7 mouse cellular contexts compared by ENCODE assay signal in the genomic region with DNA sequence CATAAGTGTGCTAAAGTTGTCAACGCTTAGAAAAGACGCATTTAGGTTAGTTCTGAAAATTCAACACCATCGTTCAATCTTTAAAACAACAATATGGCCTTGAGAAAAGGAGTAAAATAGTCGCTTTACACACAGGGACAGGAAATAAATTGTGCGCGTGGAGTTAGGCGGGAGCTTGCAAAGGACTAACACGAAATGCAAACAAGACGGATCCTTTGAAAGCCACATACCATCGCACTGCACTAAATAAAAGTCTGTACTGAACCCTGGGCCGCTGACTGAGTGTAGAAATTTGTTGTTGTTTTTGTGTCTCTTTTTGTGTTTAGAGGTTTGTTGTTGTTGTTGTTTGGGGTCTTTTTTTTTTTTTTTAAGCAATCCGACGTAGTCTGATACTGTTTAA.
DNase-seq lines count a peak whose midpoint lies in the region; ATAC-seq and TF ChIP-seq lines count a peak whose summit lies in the region.

No protein-coding gene starts in this region.

- peak overlapping the region; percentile 87; the same call in 1 of the 2 replicates for H3K9ac ChIP-seq in ES-E14 (ENCODE audit: insufficient read depth, low read depth, low read length, poor library complexity, severe bottlenecking)
- H3K9ac ChIP-seq in liver, embryonic 14.5 days (replicated peaks), result no peak overlapping the region; the same call in 1 of the 2 replicates

- no peak for ATAC-seq in liver, embryonic 14.5 days (ENCODE audit: insufficient read depth)

- H3K4me2 ChIP-seq in liver, embryonic 14.5 days (ENCODE audit: low read depth), result peak overlapping the region; percentile 73

- no peak for DNase-seq in ES-E14 (ENCODE audit: low read depth, low spot score)
- peak; percentile 18 for DNase-seq in hindbrain, embryonic 10.5 days (ENCODE audit: low spot score)
- no peak for DNase-seq in liver, embryonic 14.5 days (ENCODE audit: low read depth in 3 of 3, low spot score in 3 of 3)
- no peak for DNase-seq in frontal cortex, postnatal 14 days (ENCODE audit: low spot score in 2 of 2)
- DNase-seq in layer of hippocampus, adult 11-12 months (ENCODE audit: low spot score), result no peak
- DNase-seq in thymus, adult 2 months, result no peak

- TF ChIP-seq EP300 in liver, embryonic 14.5 days (IDR thresholded peaks at IDR 0.05; ENCODE audit: low read depth), result no peak

- WGBS in hindbrain, embryonic 10.5 days, result 1% methylated on average over 13 of the region's 13 CpGs
- 2% methylated on average over 13 of the region's 13 CpGs for WGBS in liver, embryonic 14.5 days (ENCODE audit: insufficient replicate concordance)
- WGBS in thymus, adult 2 months, result 7% methylated on average over 13 of the region's 13 CpGs

- no peaks in the 10 kb centered on the region for H3K9me3 ChIP-seq in ES-E14 (ENCODE audit: control insufficient read depth, insufficient read depth, low read depth, low read length)
- H3K9me3 ChIP-seq in hindbrain, embryonic 10.5 days, result no peaks in the 10 kb centered on the region
- no peaks in the 10 kb centered on the region for H3K9me3 ChIP-seq in liver, embryonic 14.5 days (ENCODE audit: control insufficient read depth, low read length)

- no peak for TF ChIP-seq POLR2A in thymus, adult 2 months (IDR thresholded peaks at IDR 0.05; ENCODE audit: control insufficient read depth, extremely low read depth, insufficient read depth, low read length, poor library complexity)

- in situ Hi-C loops in ES-E14 (cut with MboI; ENCODE audit: low sequenced_read_pairs in 2 of 2, unreplicated experiment in 2 of 2), result no loop called here

- H3K4me3 ChIP-seq in ES-E14 (ENCODE audit: insufficient read depth in 1 of 2, low read depth in 1 of 2, low read length in 2 of 2, poor library complexity in 1 of 2, severe bottlenecking in 1 of 2), result peak overlapping the region; percentile 70
- peak overlapping the region; percentile 69 for H3K4me3 ChIP-seq in brown adipose tissue, adult 24 weeks (ENCODE audit: insufficient read depth, low read depth, low read length)
- peak overlapping the region; percentile 61 for H3K4me3 ChIP-seq in hindbrain, embryonic 10.5 days
- H3K4me3 ChIP-seq in liver, embryonic 14.5 days (ENCODE audit: insufficient read depth in 1 of 2, low read depth in 2 of 2, low read length in 2 of 2), result peak overlapping the region in 1 of 2 experiments; percentile 42; a peak in 2 of 4 replicates
- no peak overlapping the region for H3K4me3 ChIP-seq in thymus, adult 2 months (ENCODE audit: control insufficient read depth, insufficient read depth, low read length)

- TF ChIP-seq CTCF in liver, embryonic 14.5 days (IDR thresholded peaks at IDR 0.05; ENCODE audit: low read depth), result no peak
- no peak for TF ChIP-seq CTCF in thymus, adult 2 months (IDR thresholded peaks at IDR 0.05; ENCODE audit: borderline replicate concordance, control insufficient read depth, extremely low read depth, insufficient read depth, low read length, poor library complexity)

- peak overlapping the region; percentile 89; the same call in 1 of the 2 replicates for H3K27ac ChIP-seq in ES-E14 (ENCODE audit: insufficient read depth, low read depth, low read length, poor library complexity, severe bottlenecking)
- H3K27ac ChIP-seq in brown adipose tissue, adult 24 weeks (replicated peaks; ENCODE audit: low read depth, low read length), result peak overlapping the region; percentile 82
- peak overlapping the region; percentile 93 for H3K27ac ChIP-seq in hindbrain, embryonic 10.5 days
- H3K27ac ChIP-seq in liver, embryonic 14.5 days, result 0 out of 2 replicates have a peak overlapping the region, but pooled peaks have one; percentile 13
- no peak overlapping the region for H3K27ac ChIP-seq in thymus, adult 2 months (ENCODE audit: control insufficient read depth, insufficient read depth, low read length)

- peaks cover 7 to 11% of the 10 kb centered on the region in 2 experiments for H3K4me1 ChIP-seq in ES-E14 (ENCODE audit: control insufficient read depth in 2 of 2, insufficient read depth in 2 of 2, low read length in 2 of 2, poor library complexity in 1 of 2)
- H3K4me1 ChIP-seq in brown adipose tissue, adult 24 weeks (ENCODE audit: control insufficient read depth, insufficient read depth, insufficient read length, low read length), result no peaks in the 10 kb centered on the region; the same call in 1 of the 2 replicates
- H3K4me1 ChIP-seq in hindbrain, embryonic 10.5 days (replicated peaks), result peaks cover 65% of the 10 kb centered on the region
- peaks cover 0 to 9% of the 10 kb centered on the region in 2 experiments; a peak in 2 of 4 replicates for H3K4me1 ChIP-seq in liver, embryonic 14.5 days (replicated peaks; ENCODE audit: control insufficient read depth in 2 of 2, insufficient read depth in 2 of 2, low read length in 1 of 2)
- H3K4me1 ChIP-seq in thymus, adult 2 months (replicated peaks; ENCODE audit: control insufficient read depth, insufficient read depth, low read length), result peaks cover 8% of the 10 kb centered on the region; the same call in 1 of the 2 replicates

- H3K36me3 ChIP-seq in ES-E14 (ENCODE audit: control insufficient read depth, insufficient read depth, low read length, poor library complexity, severe bottlenecking), result no peaks in the 10 kb centered on the region
- H3K36me3 ChIP-seq in hindbrain, embryonic 10.5 days, result no peaks in the 10 kb centered on the region
- no peaks in the 10 kb centered on the region for H3K36me3 ChIP-seq in liver, embryonic 14.5 days (replicated peaks; ENCODE audit: control insufficient read depth, insufficient read depth, low read depth)
- no peaks in the 10 kb centered on the region for H3K36me3 ChIP-seq in thymus, adult 2 months (ENCODE audit: control insufficient read depth, insufficient read depth, low read length)

- peaks cover 42% of the 10 kb centered on the region; the same call in 1 of the 2 replicates for H3K27me3 ChIP-seq in hindbrain, embryonic 10.5 days (ENCODE audit: insufficient read depth, poor library complexity, severe bottlenecking)
- H3K27me3 ChIP-seq in liver, embryonic 14.5 days (ENCODE audit: control insufficient read depth, insufficient read depth, low read length), result peaks cover 59% of the 10 kb centered on the region
- H3K27me3 ChIP-seq in thymus, adult 2 months (ENCODE audit: control insufficient read depth, insufficient read depth, low read length), result peaks cover 1% of the 10 kb centered on the region; the same call in 1 of the 2 replicates

TF ChIP-seq in ES-E14, 5 proteins besides CTCF, POLR2A, EP300 and RAD21:
- no peak for TF ChIP-seq HCFC1 (IDR thresholded peaks at IDR 0.05; ENCODE audit: borderline replicate concordance, insufficient read depth, low read length)
- TF ChIP-seq MAFK (IDR thresholded peaks at IDR 0.05; ENCODE audit: insufficient read depth, low read depth, low read length), result no peak
- TF ChIP-seq CHD2 (IDR thresholded peaks at IDR 0.05; ENCODE audit: low read depth, low read length), result no peak
- TF ChIP-seq ZC3H11A (IDR thresholded peaks at IDR 0.05; ENCODE audit: borderline replicate concordance, low read depth, low read length), result no peak
- TF ChIP-seq ZNF384 (IDR thresholded peaks at IDR 0.05; ENCODE audit: low read depth, low read length), result no peak
